20 mouse cellular contexts compared by ENCODE assay signal in genomic region chr10:94433901-94434300, GRCm38 (mm10).
"Had no signal": no experiment of that assay in that cellular context is flagged by ENCODE, and none has a peak within 500 bp of the region (broad histone marks: within the 10 kb centered on the region; RNA-seq: fewer than 3 reads in every experiment).

No protein-coding gene starts in this region.

- H3K27me3 ChIP-seq: limb, embryonic 12.5 days; limb, embryonic 15.5 days; midbrain, embryonic 13.5 days; neural tube, embryonic 12.5 days had no signal

- H3K4me1 ChIP-seq: limb, embryonic 12.5 days; limb, embryonic 15.5 days; neural tube, embryonic 12.5 days had no signal

- H3K36me3 ChIP-seq: limb, embryonic 12.5 days; limb, embryonic 15.5 days; midbrain, embryonic 13.5 days; neural tube, embryonic 12.5 days had no signal

- H3K27ac ChIP-seq: kidney, postnatal 0 days; layer of hippocampus, adult 2 months; left cerebral cortex, adult 2 months; limb, embryonic 12.5 days; limb, embryonic 15.5 days; liver, embryonic 14.5 days; macrophage; midbrain, embryonic 13.5 days; neural tube, embryonic 12.5 days had no signal

- H3K4me2 ChIP-seq: limb, embryonic 12.5 days; limb, embryonic 15.5 days; liver, embryonic 11.5 days; lung, embryonic 14.5 days; midbrain, embryonic 13.5 days; neural tube, embryonic 12.5 days had no signal

- ATAC-seq: intestine, postnatal 0 days; liver, postnatal 0 days; lung, postnatal 0 days; midbrain, embryonic 13.5 days had no signal

- H3K4me3 ChIP-seq: layer of hippocampus, adult 2 months; left cerebral cortex, adult 2 months; limb, embryonic 12.5 days; limb, embryonic 15.5 days; midbrain, embryonic 13.5 days; neural tube, embryonic 12.5 days had no signal

- DNase-seq: kidney, adult 2 months; kidney, postnatal 25 days; layer of hippocampus, adult 9-11 months; left cerebral cortex, postnatal 4 days; liver, postnatal 0 days; lung, embryonic 14.5 days; thymus, adult 18-20 months; thymus, postnatal 14 days had no signal

- H3K9ac ChIP-seq: limb, embryonic 12.5 days; limb, embryonic 15.5 days; liver, embryonic 14.5 days; liver, postnatal 0 days; lung, embryonic 14.5 days; midbrain, embryonic 13.5 days; neural tube, embryonic 12.5 days had no signal

- H3K9me3 ChIP-seq: limb, embryonic 12.5 days; limb, embryonic 15.5 days; midbrain, embryonic 13.5 days; neural tube, embryonic 12.5 days had no signal
